Mouse (Mus musculus) hindbrain, postnatal 0 days (tissue): Measurements from ENCODE around the gene Ly6g6f. TPM values are rescaled to one million over a fixed set of nuclear protein-coding genes. Genes with fewer than 3 reads are reported as not detected.

ENCODE experiments used
- ATAC-seq: fragments of 200-750 bp; cut with Nextera tagmentation; 2 replicates; pipeline ENCODE4 v1.8.0; 2017; ENCODE audit warnings: mild to moderate bottlenecking, moderate TSS enrichment, moderate library complexity
- DNase-seq: peaks from one replicate; pipeline ENCODE4 v3.0.0-alpha.2; 2015; ENCODE audit warnings: low spot score
- H3K27ac ChIP-seq: fragments of 300-500 bp; sonication (generic); 2 replicates; pipeline ENCODE4 v1.5.1; 2014; ENCODE audit warnings: mild to moderate bottlenecking
- H3K27me3 ChIP-seq: fragments of 300-500 bp; sonication (generic); 2 replicates; pipeline ENCODE4 v1.6.1; 2014; ENCODE audit warnings: low read length, mixed read lengths; ENCODE audit not compliant: insufficient read depth
- H3K36me3 ChIP-seq: fragments of 300-500 bp; sonication (generic); 2 replicates; pipeline ENCODE4 v1.6.1; 2014; ENCODE audit warnings: low read length, mixed read lengths; ENCODE audit not compliant: insufficient read depth
- H3K4me1 ChIP-seq: fragments of 300-500 bp; sonication (generic); 2 replicates; pipeline ENCODE4 v1.6.1; 2014; ENCODE audit warnings: antibody characterized with exemption, low read length, mixed read lengths; ENCODE audit not compliant: insufficient read depth
- H3K4me2 ChIP-seq: fragments of 300-500 bp; sonication (generic); 2 replicates; pipeline ENCODE4 v1.6.1; 2014; ENCODE audit warnings: low read depth, mild to moderate bottlenecking, low read length, moderate library complexity, mixed read lengths
- H3K4me3 ChIP-seq: fragments of 300-500 bp; sonication (generic); 2 replicates; pipeline ENCODE4 v1.5.1; 2014; ENCODE audit warnings: low read length
- H3K9ac ChIP-seq: fragments of 300-500 bp; sonication (generic); replicated peaks from 2 replicates; pipeline ENCODE4 v1.6.1; 2014; ENCODE audit warnings: mild to moderate bottlenecking, low read length, moderate library complexity, mixed read lengths
- H3K9me3 ChIP-seq: fragments of 300-500 bp; sonication (generic); 2 replicates; pipeline ENCODE4 v1.6.1; 2016; ENCODE audit warnings: low read length, mixed read lengths
- CTCF ChIP-seq: IDR thresholded peaks from 2 replicates; pipeline ENCODE4 v1.5.1; 2016; ENCODE audit warnings: antibody characterized with exemption, control low read depth, low read depth
- WGBS: fragments of 180-500 bp; shearing (Covaris S2); extraction: QIAGEN DNeasy Blood & Tissue Kit; methylation state at CpG from one replicate; pipeline ENCODE4 v1.1.7; 2014; 5-methylcytosine and 5-hydroxymethylcytosine counted together
- polyA plus RNA-seq: library from polyadenylated mRNA; unstranded; fragments of >200 nt; fragmentation: Nextera tagmentation; extraction: Ambion mirVana; gene quantifications from 2 replicates; pipeline ENCODE4 v1.2.1, GENCODE M21; 2015
- total RNA-seq: library from RNA; depleted of rRNA; stranded (reverse); fragments of >200 nt; gene quantifications from 2 replicates; pipeline ENCODE4 v1.2.3, GENCODE M21; 2014

Ly6g6f gene
- total and polyA plus RNA-seq, 2 experiments from 2014 or later: not detected

DNA sequence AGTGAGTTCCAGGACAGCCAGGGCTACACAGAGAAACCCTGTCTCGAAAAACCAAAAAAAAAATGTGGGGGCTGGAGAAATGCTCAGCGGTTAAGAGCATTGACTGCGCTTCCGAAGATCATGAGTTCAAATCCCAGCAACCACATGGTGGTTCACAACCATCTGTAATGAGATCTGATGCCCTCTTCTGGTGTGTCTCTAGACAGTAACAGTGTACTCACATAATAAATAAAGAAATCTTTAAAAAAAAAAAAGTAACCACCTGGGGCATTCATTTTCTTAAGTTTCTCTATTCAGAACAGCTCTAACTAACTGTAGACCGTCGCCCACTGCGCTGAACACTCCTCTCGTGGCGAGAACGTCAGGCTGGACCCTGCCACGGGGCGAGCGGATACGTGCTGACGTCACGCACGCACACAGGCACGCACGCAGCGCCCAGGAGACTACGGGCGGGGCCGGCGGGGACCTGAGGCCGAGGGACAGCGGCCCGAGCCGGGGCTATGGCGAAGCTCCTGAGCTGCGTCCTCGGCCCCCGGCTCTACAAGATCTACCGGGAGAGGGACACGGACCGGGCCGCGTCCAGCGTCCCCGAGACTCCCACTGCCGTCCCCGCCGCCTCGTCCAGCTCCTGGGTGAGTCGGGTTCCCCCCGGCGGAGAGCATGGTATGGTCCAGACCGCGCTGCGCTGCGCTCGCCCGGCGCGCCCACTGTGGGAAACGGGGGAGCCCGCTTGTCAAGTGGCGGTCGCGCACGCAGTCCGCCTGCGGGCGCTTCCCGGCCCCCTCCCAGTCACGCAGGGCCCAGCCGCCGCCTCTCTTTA is 3.6 kb upstream of the Ly6g6f start, which contains the start of gene Abhd16a:
Gene Abhd16a (plus strand): TSS at position 439 of the 820 bp plus-strand sequence.
- WGBS: 3% methylated on average over 62 of the region's 67 CpGs
- peaks cover 18% of the 10 kb centered on the region; the same call in 1 of the 2 replicates for H3K36me3 ChIP-seq
- no peaks in the 10 kb centered on the region for H3K27me3 ChIP-seq
- peak; percentile 98 for ATAC-seq
- H3K27ac ChIP-seq: peak within 1 kb of the TSS; percentile 98
- H3K4me2 ChIP-seq: peak within 1 kb of the TSS; percentile 68
- peak; percentile 97 for DNase-seq
- H3K9ac ChIP-seq: peak within 1 kb of the TSS; percentile 86
- H3K9me3 ChIP-seq: no peaks in the 10 kb centered on the region
- peak within 1 kb of the TSS; percentile 68 for H3K4me3 ChIP-seq
- H3K4me1 ChIP-seq: peaks cover 11% of the 10 kb centered on the region
- peak; percentile 30; the same call in 1 of the 2 replicates for TF ChIP-seq CTCF

DNA sequence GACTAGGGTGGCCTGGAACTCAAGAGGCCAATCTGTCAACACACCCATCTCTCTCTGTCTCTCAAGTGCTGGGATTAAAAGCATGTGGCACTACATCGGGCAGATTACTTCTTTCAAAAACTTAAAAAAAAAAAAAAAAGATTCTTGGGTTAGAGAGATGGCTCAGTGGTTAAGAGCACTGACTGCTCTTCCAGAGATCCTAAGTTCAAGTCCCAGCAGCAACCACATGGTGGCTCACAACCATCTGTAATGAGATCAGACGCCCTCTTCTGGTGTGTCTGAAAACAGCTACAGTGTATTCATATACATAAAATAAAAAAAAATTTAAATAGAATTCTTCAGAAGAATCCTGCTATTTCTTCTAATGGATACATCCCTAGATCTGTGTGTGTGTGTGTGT is 2.7 kb upstream of the Ly6g6f start:
- no peak for ATAC-seq
- DNase-seq: no peak
- TF ChIP-seq CTCF: peak; percentile 55
- no peak overlapping the region for H3K27ac ChIP-seq
- no peaks in the 10 kb centered on the region for H3K27me3 ChIP-seq
- peaks cover 11% of the 10 kb centered on the region for H3K4me1 ChIP-seq
- 48% methylated on average over 2 of the region's 2 CpGs for WGBS
- no peak overlapping the region for H3K9ac ChIP-seq
- peaks cover 11% of the 10 kb centered on the region; the same call in 1 of the 2 replicates for H3K36me3 ChIP-seq
- H3K9me3 ChIP-seq: no peaks in the 10 kb centered on the region
- no peak overlapping the region for H3K4me2 ChIP-seq
- no peak overlapping the region for H3K4me3 ChIP-seq

DNA sequence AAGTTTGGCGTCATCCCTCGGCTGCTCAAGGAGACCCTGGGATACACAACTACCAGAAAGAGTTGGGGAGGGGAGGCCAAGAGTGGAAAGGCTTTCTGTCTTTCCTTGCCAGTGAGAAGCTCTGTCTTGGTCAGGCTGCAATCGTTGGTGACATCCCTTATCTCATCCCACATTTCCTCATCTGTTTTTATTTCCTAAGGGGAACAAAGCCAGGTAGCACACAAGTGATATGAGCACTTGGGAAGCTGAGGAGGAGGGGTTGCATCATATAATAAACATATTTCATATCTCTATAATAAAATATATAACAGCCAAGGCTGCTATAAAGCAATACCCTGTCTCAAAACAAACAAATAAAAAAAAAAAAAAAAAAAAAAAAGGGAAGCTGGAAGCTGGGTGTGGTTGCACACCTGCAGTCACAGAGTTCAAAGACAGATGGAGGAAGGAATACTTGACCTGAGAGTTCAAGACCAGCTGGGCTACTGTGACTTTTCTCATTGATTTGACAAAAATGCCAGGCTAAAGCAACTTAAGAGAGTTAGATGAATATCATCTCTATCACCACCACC is 1.4 kb downstream of the Ly6g6f start:
- Histone ChIP-seq H3K27me3 (no peaks in the 10 kb centered on the region), H3K9me3 (no peaks in the 10 kb centered on the region), H3K27ac (no peak overlapping the region), H3K4me3 (no peak overlapping the region), H3K9ac (no peak overlapping the region), H3K4me2 (no peak overlapping the region), H3K4me1 (no peaks in the 10 kb centered on the region), H3K36me3 (no peaks in the 10 kb centered on the region)
- TF ChIP-seq CTCF: no peak
- ATAC-seq: no peak
- DNase-seq: no peak
- WGBS: 78% methylated on average over 3 of the region's 3 CpGs

DNA sequence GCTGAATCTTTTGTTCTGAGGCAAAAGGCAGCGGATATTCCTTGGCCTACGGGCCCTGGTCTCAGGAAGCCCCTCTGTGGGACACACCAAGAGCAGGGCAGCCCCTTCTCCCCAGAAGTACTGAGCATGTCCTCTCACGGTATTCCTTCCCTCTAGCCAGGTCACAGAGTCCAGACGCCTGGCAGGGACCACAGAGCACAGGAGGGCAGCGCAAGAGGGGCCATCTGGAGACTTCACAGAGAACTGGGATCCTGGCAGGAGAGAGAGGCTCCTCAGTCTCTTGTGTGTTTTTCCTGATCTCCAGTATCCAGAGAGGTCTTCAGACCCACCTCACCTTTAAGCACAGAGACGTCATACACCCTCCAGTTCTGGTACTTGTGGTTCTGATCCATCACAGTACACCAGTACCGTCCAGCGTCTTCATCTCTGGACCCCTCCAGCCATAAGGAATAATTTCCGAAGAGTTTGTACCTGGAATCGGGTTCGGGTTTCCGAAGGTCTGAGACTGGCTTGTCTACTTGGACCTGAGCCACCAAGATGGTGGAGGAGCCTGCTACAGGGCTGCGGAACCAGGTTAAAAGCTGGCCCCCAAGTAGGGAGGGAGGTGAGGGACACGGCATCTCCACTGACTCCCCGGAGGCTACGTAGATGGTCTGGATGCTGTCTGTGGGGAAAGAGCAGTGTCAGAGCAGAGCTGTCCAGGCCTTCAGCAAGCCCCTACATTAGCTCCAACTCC is 2.4 kb downstream of the Ly6g6f start:
- Histone ChIP-seq H3K4me3 (no peak overlapping the region), H3K36me3 (no peaks in the 10 kb centered on the region), H3K4me2 (no peak overlapping the region), H3K27me3 (no peaks in the 10 kb centered on the region), H3K4me1 (no peaks in the 10 kb centered on the region), H3K9me3 (no peaks in the 10 kb centered on the region), H3K27ac (no peak overlapping the region), H3K9ac (no peak overlapping the region)
- WGBS: 87% methylated on average over 16 of the region's 16 CpGs
- DNase-seq (no peak), ATAC-seq (no peak)
- no peak for TF ChIP-seq CTCF

DNA sequence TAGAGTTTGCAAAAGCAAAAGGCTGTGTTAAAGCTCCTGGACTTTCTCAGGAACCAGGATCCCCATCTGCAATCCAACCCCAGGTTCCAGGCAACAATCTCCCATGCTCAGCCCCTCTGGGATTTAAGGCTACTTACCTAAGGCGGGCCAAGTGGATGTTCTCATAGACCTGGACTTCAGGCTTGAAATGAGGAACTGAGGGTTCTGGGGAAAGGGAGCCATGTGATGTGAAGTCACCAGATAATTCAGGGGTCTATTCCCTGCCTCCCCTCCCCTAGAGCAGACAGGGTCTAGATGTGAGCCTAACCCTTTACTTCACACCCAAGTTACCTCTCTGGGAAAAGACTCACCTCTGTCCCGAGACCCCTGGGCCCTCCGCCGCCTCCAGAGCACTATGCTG is 4.7 kb downstream of the Ly6g6f start:
- WGBS: 58% methylated on average over 4 of the region's 4 CpGs
- no peak for TF ChIP-seq CTCF
- Histone ChIP-seq H3K27ac (no peak overlapping the region), H3K4me3 (no peak overlapping the region), H3K4me1 (no peaks in the 10 kb centered on the region), H3K9ac (no peak overlapping the region), H3K9me3 (no peaks in the 10 kb centered on the region), H3K4me2 (no peak overlapping the region), H3K36me3 (no peaks in the 10 kb centered on the region), H3K27me3 (no peaks in the 10 kb centered on the region)
- no peak for DNase-seq
- no peak for ATAC-seq

DNA sequence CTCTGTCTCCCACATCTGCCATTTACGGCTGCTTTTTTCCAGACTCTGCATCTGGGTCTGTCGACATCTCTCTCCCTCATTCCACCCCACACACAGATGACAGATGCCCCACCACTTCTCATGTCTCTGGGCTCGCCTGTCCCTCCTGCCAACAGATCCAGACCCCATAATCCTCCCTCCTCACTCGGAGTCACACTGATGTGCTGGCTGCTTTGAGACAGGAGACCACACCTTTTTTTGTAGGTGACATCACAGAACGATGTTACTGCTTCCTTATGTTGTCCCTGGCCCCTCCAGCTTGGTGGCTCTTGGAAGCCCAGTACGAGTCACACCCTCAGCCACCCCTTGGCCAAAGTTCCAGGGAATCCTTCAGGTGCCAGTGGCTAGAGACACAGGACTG is 5.2 kb downstream of the Ly6g6f start:
- Histone ChIP-seq H3K27ac (no peak overlapping the region), H3K9ac (no peak overlapping the region), H3K4me2 (no peak overlapping the region), H3K4me1 (no peaks in the 10 kb centered on the region), H3K36me3 (no peaks in the 10 kb centered on the region), H3K4me3 (no peak overlapping the region), H3K9me3 (no peaks in the 10 kb centered on the region), H3K27me3 (no peaks in the 10 kb centered on the region)
- DNase-seq (no peak), ATAC-seq (no peak)
- WGBS: 65% methylated on average over 6 of the region's 6 CpGs
- no peak for TF ChIP-seq CTCF
